Mouse (Mus musculus): ENCODE measurements around the gene Slc9b2. TPM values are rescaled to one million over a fixed set of nuclear protein-coding genes. Genes with fewer than 3 reads are reported as not detected.

The Slc9b2 gene
- polyA plus RNA-seq (2014; fragmentation: Nextera tagmentation; extraction: Ambion mirVana) = 3.5 and 5.5 TPM in 2 replicates

DNA sequence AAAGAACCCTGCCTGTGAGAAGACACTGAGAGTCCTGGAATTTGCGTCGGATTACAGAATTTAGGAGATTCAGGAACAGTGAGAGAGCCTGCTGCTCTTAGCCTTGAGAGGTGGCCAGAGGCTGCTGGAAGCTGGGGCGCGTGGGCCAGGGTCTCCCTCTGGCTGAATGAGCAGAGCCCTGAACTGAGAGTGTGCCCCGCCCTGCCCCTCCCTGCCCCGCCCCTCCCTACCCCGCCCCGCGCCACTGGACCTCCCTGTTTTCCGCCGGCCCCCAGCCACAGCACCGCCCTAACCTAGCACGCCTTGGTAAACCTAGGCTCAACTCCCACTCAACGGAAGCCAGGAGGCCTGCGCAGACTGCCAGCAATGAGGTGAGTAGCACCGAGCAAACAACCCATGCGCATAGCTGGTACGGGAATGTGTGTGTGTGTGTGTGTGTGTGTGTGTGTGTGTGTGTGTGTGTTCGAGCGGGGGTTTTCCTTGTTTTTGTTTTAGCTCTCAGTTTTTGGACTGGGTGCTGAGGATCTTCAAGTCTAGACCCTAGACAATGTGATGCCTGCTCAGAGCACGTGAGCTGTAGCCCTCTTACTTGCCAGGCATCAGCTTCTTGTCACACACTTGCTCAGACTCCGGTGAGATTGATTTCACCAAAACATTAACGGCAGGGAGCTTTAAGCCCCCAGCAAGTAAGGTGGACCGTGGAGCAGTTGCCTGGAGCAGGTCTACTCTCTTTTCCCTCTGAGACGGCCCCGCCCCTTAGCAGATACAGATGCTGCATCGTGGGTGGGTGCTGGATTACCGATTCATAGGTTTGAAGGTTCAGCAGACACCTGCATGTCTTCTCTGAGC is at the start of gene Slc9b2:
TSS of gene Slc9b2 (plus strand) at position 290 of the 849 bp plus-strand sequence.
- 11% methylated on average over 28 of the region's 28 CpGs for WGBS
- no peaks in the 10 kb centered on the region for H3K36me3 ChIP-seq (replicated peaks; ENCODE audit: control insufficient read depth, insufficient read depth, low read depth, low read length)
- no peaks in the 10 kb centered on the region for H3K27me3 ChIP-seq (ENCODE audit: control insufficient read depth, insufficient read depth, low read length)
- H3K4me1 ChIP-seq (ENCODE audit: control insufficient read depth, insufficient read depth, low read length) = no peaks in the 10 kb centered on the region; the same call in 1 of the 2 replicates
- ATAC-seq (replicated peaks; ENCODE audit: insufficient number of reproducible peaks, low FRiP score, low TSS enrichment, low read depth) (peak; percentile 83), DNase-seq (ENCODE audit: low spot score) (peak; percentile 67)
- peak within 1 kb of the TSS; percentile 25; the same call in 1 of the 2 replicates for H3K4me3 ChIP-seq (ENCODE audit: low read depth, low read length)
- peak within 1 kb of the TSS; percentile 41; the same call in 1 of the 2 replicates for H3K9ac ChIP-seq (replicated peaks; ENCODE audit: low read length)
- no peak within 1 kb of the TSS for H3K27ac ChIP-seq (replicated peaks; ENCODE audit: low read depth, low read length)
- H3K4me2 ChIP-seq (ENCODE audit: low read depth, low read length) = peak within 1 kb of the TSS; percentile 65
- H3K9me3 ChIP-seq (replicated peaks; ENCODE audit: control insufficient read depth, low read length) = no peaks in the 10 kb centered on the region

DNA sequence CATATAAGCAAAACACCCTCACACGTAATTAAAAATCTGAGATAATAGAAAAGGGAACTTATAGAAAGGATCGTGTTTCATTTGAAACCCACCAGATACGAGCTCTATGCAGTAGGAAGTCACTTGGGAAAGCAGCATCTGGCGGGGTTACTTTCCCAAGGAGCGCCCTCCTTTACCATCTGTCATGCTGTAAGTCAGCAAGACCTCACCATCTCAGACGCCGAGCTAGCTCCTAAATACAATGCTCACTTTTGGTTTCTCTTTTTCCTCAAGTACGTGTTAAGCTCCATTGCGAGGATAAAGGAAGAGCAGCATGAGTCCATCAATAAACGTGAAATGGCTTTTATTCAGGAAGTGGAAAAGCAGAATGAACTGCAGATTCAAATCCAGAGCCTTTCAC is 48.6 kb upstream of the Slc9b2 start:
- Histone ChIP-seq H3K9me3 (replicated peaks; ENCODE audit: control insufficient read depth, low read length) (no peaks in the 10 kb centered on the region), H3K4me1 (ENCODE audit: control insufficient read depth, insufficient read depth, low read length) (no peaks in the 10 kb centered on the region), H3K36me3 (replicated peaks; ENCODE audit: control insufficient read depth, insufficient read depth, low read depth, low read length) (peaks cover 8% of the 10 kb centered on the region), H3K4me3 (ENCODE audit: low read depth, low read length) (no peak overlapping the region), H3K9ac (replicated peaks; ENCODE audit: low read length) (no peak overlapping the region), H3K4me2 (ENCODE audit: low read depth, low read length) (no peak overlapping the region), H3K27me3 (ENCODE audit: control insufficient read depth, insufficient read depth, low read length) (no peaks in the 10 kb centered on the region), H3K27ac (replicated peaks; ENCODE audit: low read depth, low read length) (no peak overlapping the region)
- no peak for DNase-seq (ENCODE audit: low spot score)
- no peak for ATAC-seq (replicated peaks; ENCODE audit: insufficient number of reproducible peaks, low FRiP score, low TSS enrichment, low read depth)
- 90% methylated on average over 10 of the region's 10 CpGs for WGBS

DNA sequence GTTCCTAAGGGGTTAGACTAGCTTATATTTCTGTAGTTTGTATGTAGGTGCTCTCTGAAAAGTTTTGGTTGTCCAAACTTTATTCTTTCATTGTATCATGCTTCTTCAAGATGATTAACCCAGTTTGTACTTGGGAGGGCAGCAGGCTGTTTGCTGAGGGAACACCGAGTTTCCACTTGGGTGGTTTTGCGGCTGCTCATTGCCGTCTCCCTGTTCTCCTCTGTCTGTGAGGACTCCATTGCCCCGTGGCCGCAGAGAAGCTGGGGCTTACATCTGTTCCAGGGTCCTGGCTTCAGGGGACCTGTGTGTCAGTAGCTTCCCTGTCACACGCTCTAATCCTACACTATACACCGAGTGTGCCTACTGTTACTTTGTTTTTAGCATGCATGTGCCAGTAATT is 47.3 kb upstream of the Slc9b2 start:
- Histone ChIP-seq H3K9me3 (replicated peaks; ENCODE audit: control insufficient read depth, low read length) (no peaks in the 10 kb centered on the region), H3K27ac (replicated peaks; ENCODE audit: low read depth, low read length) (no peak overlapping the region), H3K4me2 (ENCODE audit: low read depth, low read length) (no peak overlapping the region), H3K4me1 (ENCODE audit: control insufficient read depth, insufficient read depth, low read length) (no peaks in the 10 kb centered on the region), H3K27me3 (ENCODE audit: control insufficient read depth, insufficient read depth, low read length) (no peaks in the 10 kb centered on the region), H3K9ac (replicated peaks; ENCODE audit: low read length) (no peak overlapping the region), H3K4me3 (ENCODE audit: low read depth, low read length) (no peak overlapping the region), H3K36me3 (replicated peaks; ENCODE audit: control insufficient read depth, insufficient read depth, low read depth, low read length) (peaks cover 14% of the 10 kb centered on the region)
- WGBS = 87% methylated on average over 7 of the region's 7 CpGs
- no peak for ATAC-seq (replicated peaks; ENCODE audit: insufficient number of reproducible peaks, low FRiP score, low TSS enrichment, low read depth)
- no peak for DNase-seq (ENCODE audit: low spot score)

DNA sequence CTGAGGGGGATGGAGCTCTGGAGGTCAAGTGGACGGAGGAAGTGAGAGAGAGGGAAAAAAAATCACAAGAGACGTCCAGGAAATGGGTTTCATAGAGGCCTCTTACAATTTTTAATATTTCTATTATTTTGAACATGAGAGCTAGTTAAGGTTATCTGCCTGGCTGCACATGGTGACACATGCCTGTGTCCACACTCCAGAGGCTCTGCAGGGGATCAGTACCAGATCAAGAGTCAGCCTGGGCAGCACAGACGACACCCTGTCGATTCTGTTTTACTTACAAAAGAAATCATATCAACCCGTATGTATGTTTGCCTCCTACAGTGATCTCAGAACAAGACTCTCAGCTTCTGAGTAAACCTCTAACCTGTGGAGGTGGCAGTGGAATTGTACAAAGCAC is 38.9 kb upstream of the Slc9b2 start:
- Histone ChIP-seq H3K27ac (replicated peaks; ENCODE audit: low read depth, low read length) (no peak overlapping the region), H3K9me3 (replicated peaks; ENCODE audit: control insufficient read depth, low read length) (no peaks in the 10 kb centered on the region), H3K27me3 (ENCODE audit: control insufficient read depth, insufficient read depth, low read length) (no peaks in the 10 kb centered on the region), H3K4me2 (ENCODE audit: low read depth, low read length) (no peak overlapping the region), H3K4me3 (ENCODE audit: low read depth, low read length) (no peak overlapping the region), H3K9ac (replicated peaks; ENCODE audit: low read length) (no peak overlapping the region), H3K4me1 (ENCODE audit: control insufficient read depth, insufficient read depth, low read length) (no peaks in the 10 kb centered on the region), H3K36me3 (replicated peaks; ENCODE audit: control insufficient read depth, insufficient read depth, low read depth, low read length) (peaks cover 6% of the 10 kb centered on the region)
- ATAC-seq (replicated peaks; ENCODE audit: insufficient number of reproducible peaks, low FRiP score, low TSS enrichment, low read depth) (no peak), DNase-seq (ENCODE audit: low spot score) (no peak)
- 92% methylated on average over 5 of the region's 5 CpGs for WGBS

DNA sequence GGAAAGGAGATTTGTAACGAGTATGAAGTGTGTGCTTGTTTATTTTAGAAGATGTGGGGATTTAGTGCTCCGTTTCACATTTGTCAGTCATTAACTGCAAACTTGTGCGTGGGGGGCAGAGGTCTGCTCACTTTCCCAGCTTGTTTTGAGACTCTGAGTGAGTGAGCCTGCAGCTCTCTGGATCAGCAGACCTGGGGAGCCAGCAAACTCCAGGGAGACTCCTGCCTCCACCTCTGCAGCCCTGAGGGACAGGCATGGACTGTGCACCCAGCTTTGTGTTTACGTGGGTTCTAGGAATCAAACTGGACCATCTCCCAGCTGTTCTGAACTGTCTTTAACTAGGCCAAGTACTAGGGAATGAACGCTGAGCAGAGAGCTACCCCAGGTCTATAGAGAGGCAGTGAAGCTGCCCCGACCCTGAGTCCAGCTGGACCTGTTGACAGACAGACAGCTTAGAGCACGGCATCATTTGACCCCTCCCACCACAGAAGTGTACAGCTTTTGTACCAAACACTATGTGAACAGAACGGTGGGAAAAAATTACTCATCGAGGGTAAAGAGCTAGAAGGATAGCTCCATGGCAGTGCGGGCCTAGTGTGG is 38.0 kb upstream of the Slc9b2 start:
- no peak for DNase-seq (ENCODE audit: low spot score)
- Histone ChIP-seq H3K4me1 (ENCODE audit: control insufficient read depth, insufficient read depth, low read length) (no peaks in the 10 kb centered on the region), H3K9ac (replicated peaks; ENCODE audit: low read length) (no peak overlapping the region), H3K27me3 (ENCODE audit: control insufficient read depth, insufficient read depth, low read length) (no peaks in the 10 kb centered on the region), H3K36me3 (replicated peaks; ENCODE audit: control insufficient read depth, insufficient read depth, low read depth, low read length) (peaks cover 6% of the 10 kb centered on the region), H3K4me2 (ENCODE audit: low read depth, low read length) (no peak overlapping the region), H3K4me3 (ENCODE audit: low read depth, low read length) (no peak overlapping the region), H3K27ac (replicated peaks; ENCODE audit: low read depth, low read length) (no peak overlapping the region), H3K9me3 (replicated peaks; ENCODE audit: control insufficient read depth, low read length) (no peaks in the 10 kb centered on the region)
- 82% methylated on average over 10 of the region's 10 CpGs for WGBS
- no peak; the same call in 1 of the 2 replicates for ATAC-seq (replicated peaks; ENCODE audit: insufficient number of reproducible peaks, low FRiP score, low TSS enrichment, low read depth)

DNA sequence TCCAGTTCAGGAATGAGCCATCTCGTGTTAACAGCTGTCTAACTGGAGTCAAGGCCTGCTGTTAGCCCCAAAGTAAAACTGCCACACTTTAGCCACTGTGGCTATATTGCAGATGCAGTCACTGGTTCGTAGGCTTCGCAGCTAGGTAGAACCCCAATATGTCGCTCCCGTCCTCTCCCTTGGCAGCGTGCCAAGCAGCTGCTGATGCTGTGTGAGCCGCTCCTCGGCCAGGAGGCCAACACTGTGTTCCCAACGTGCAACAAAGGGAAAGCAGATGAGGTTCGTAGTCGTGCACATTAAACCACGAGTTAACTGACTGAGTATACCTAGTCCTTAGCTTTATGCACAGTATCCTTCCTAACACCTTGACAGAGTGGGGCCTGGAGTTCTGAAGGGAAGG is 34.9 kb upstream of the Slc9b2 start:
- no peaks in the 10 kb centered on the region; the same call in 1 of the 2 replicates for H3K36me3 ChIP-seq (replicated peaks; ENCODE audit: control insufficient read depth, insufficient read depth, low read depth, low read length)
- H3K9me3 ChIP-seq (replicated peaks; ENCODE audit: control insufficient read depth, low read length) = no peaks in the 10 kb centered on the region

DNA sequence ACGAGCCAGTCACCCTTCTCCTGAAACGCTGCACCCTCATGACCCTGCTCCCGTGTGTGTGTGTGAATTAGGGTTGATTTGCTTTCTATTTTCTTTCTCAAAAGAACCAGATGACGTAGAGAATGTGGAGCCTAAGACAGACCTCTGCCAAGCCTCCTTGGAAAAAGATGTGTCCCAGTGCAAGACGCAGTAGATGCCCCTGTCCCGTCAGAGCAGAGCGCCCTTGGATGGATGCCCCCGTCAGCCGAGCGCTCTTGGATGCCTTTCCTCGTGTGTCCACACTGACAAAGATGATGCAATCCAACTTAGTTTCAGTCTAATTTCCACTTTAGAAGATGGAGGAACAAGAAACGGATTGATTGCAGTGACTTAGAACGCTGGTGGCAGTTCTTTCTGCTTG is 34.5 kb upstream of the Slc9b2 start:
- Histone ChIP-seq H3K4me3 (ENCODE audit: low read depth, low read length) (no peak overlapping the region), H3K9ac (replicated peaks; ENCODE audit: low read length) (no peak overlapping the region), H3K36me3 (replicated peaks; ENCODE audit: control insufficient read depth, insufficient read depth, low read depth, low read length) (no peaks in the 10 kb centered on the region; the same call in 1 of the 2 replicates), H3K9me3 (replicated peaks; ENCODE audit: control insufficient read depth, low read length) (no peaks in the 10 kb centered on the region), H3K4me1 (ENCODE audit: control insufficient read depth, insufficient read depth, low read length) (no peaks in the 10 kb centered on the region), H3K27ac (replicated peaks; ENCODE audit: low read depth, low read length) (no peak overlapping the region), H3K4me2 (ENCODE audit: low read depth, low read length) (no peak overlapping the region), H3K27me3 (ENCODE audit: control insufficient read depth, insufficient read depth, low read length) (no peaks in the 10 kb centered on the region)
- ATAC-seq (replicated peaks; ENCODE audit: insufficient number of reproducible peaks, low FRiP score, low TSS enrichment, low read depth) (no peak), DNase-seq (ENCODE audit: low spot score) (no peak)
- 92% methylated on average over 13 of the region's 13 CpGs for WGBS

More for the DNA sequence above, 34.9 kb upstream of the Slc9b2 start:
- Histone ChIP-seq H3K4me3 (ENCODE audit: low read depth, low read length) (no peak overlapping the region), H3K4me1 (ENCODE audit: control insufficient read depth, insufficient read depth, low read length) (no peaks in the 10 kb centered on the region), H3K27me3 (ENCODE audit: control insufficient read depth, insufficient read depth, low read length) (no peaks in the 10 kb centered on the region), H3K4me2 (ENCODE audit: low read depth, low read length) (no peak overlapping the region), H3K27ac (replicated peaks; ENCODE audit: low read depth, low read length) (no peak overlapping the region), H3K9ac (replicated peaks; ENCODE audit: low read length) (no peak overlapping the region)
- DNase-seq (ENCODE audit: low spot score) (no peak), ATAC-seq (replicated peaks; ENCODE audit: insufficient number of reproducible peaks, low FRiP score, low TSS enrichment, low read depth) (no peak)
- 86% methylated on average over 12 of the region's 12 CpGs for WGBS

DNA sequence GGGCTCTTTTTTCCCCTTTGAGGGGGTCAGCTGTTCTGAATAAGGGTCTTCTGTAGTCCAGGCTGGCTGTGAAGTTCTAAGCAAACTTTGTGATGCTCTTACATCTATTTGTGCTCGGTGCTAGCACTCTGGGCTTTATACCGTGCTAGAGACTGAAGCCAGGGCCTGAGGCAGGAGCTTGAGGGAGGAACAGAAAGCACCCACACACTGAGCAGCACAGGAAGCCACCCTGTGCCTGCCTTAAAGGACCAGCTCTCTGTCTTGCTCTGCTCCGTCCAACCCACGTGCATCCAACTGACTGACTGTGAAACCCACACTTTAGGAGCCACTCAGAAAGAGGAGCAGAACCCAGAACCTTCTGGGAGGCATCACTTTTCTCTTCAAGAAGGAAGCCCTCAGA is 27.3 kb upstream of the Slc9b2 start:
- Histone ChIP-seq H3K4me1 (ENCODE audit: control insufficient read depth, insufficient read depth, low read length) (no peaks in the 10 kb centered on the region), H3K9ac (replicated peaks; ENCODE audit: low read length) (peak overlapping the region; percentile 59), H3K9me3 (replicated peaks; ENCODE audit: control insufficient read depth, low read length) (no peaks in the 10 kb centered on the region), H3K36me3 (replicated peaks; ENCODE audit: control insufficient read depth, insufficient read depth, low read depth, low read length) (no peaks in the 10 kb centered on the region), H3K27me3 (ENCODE audit: control insufficient read depth, insufficient read depth, low read length) (no peaks in the 10 kb centered on the region), H3K4me3 (ENCODE audit: low read depth, low read length) (no peak overlapping the region), H3K27ac (replicated peaks; ENCODE audit: low read depth, low read length) (no peak overlapping the region), H3K4me2 (ENCODE audit: low read depth, low read length) (no peak overlapping the region)
- ATAC-seq (replicated peaks; ENCODE audit: insufficient number of reproducible peaks, low FRiP score, low TSS enrichment, low read depth) (no peak), DNase-seq (ENCODE audit: low spot score) (no peak)
- WGBS = 83% methylated on average over 4 of the region's 4 CpGs
